In the genomic region with DNA sequence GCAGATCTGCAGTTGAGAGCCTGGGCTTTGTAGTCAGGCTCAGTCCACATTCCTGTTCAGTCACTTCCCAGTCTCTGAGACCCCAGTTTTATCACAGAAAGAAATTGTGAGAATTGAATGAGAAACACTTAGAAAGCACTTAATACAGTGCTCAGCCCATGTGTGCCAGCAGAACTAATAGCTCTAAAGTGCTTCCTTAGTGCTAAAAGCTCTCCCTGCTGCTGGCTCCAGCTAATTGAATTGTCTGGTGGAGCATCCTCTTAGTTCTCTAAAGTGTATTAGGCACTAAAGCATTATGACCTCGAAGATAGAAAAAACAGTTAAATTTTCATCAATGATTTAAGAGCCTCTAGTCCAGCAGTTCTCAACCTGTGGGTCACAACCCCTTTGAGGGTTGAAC, we compare ENCODE assay signal across 12 mouse cellular contexts. TPM values are rescaled to one million over a fixed set of nuclear protein-coding genes. Genes with fewer than 3 reads are reported as not detected.
"Had no signal": no experiment of that assay in that cellular context is flagged by ENCODE, and none has a peak within 500 bp of the region (broad histone marks: within the 10 kb centered on the region; RNA-seq: fewer than 3 reads in every experiment).

No protein-coding gene starts in this region.

- H3K4me1 ChIP-seq: limb, embryonic 15.5 days; midbrain, embryonic 12.5 days had no signal

- H3K4me3 ChIP-seq: limb, embryonic 15.5 days; liver, embryonic 12.5 days; megakaryocyte, embryonic 14.5 days; midbrain, embryonic 12.5 days had no signal

- H3K27ac ChIP-seq: liver, embryonic 12.5 days; macrophage; midbrain, embryonic 12.5 days had no signal

- H3K9ac ChIP-seq: limb, embryonic 15.5 days; liver, embryonic 12.5 days; lung, embryonic 14.5 days; midbrain, embryonic 12.5 days had no signal

- H3K4me2 ChIP-seq: limb, embryonic 15.5 days; liver, embryonic 12.5 days; lung, embryonic 14.5 days; midbrain, embryonic 12.5 days had no signal

- H3K9me3 ChIP-seq: limb, embryonic 15.5 days; liver, embryonic 12.5 days; megakaryocyte, embryonic 14.5 days; midbrain, embryonic 12.5 days had no signal

- DNase-seq: kidney, adult 8-10 months; kidney, postnatal 25 days; lung, embryonic 14.5 days; lung, postnatal 10 days; right cerebral cortex, postnatal 25 days; thymus, postnatal 36 days had no signal

- ATAC-seq: liver, embryonic 12.5 days had no signal

- H3K27me3 ChIP-seq: limb, embryonic 15.5 days; liver, embryonic 12.5 days; megakaryocyte, embryonic 14.5 days; midbrain, embryonic 12.5 days had no signal

RNA-seq across cellular contexts. Expression of a gene that starts 49.2 kb away (rescaled TPM):
- total RNA-seq: monocyte, adult 5-6 weeks had no signal

RNA-seq across cellular contexts. Expression of a gene that starts 58.7 kb away (rescaled TPM):
- total RNA-seq: monocyte, adult 5-6 weeks had no signal
